Mouse (Mus musculus) brain, adult 2 months (tissue): Measurements from ENCODE around the gene Ppp1r12c.

ENCODE experiments used
- DNase-seq: peaks from one replicate; pipeline ENCODE4 v3.0.0; 2011; ENCODE audit warnings: low read depth, low spot score

Ppp1r12c gene

GRCm38 (mm10) chr7:4431548-4431947 lies 69.9 kb downstream of the Ppp1r12c start:
- peak; percentile 79 for DNase-seq
